Mouse (Mus musculus): ENCODE results near the gene Fam186a. TPM values are rescaled to one million over a fixed set of nuclear protein-coding genes. Genes with fewer than 3 reads are reported as not detected.

Fam186a gene
- total RNA-seq (2023): not detected

DNA sequence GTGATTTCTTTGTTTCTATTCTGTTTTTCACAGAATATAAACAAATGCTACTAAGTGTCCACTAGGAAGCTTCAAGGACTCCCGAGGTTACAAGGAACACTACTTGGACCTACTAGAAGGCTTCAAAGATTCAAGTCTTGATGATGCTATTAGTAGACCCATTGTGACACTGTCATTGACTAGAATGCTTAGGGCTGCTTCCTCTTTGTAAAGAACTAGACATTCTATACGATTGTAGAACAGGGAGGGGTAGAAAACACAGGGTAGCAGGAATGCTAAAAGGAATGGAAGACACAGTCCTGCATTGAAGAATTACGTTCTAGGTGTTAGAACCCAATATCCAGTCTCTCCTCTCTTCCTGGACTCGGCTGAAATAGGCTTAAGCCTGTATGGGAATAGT is at the start of gene Fam186a:
Gene Fam186a (minus strand): TSS at position 101 of the 400 bp plus-strand sequence.

GRCm38 (mm10) chr15:99969765-99970164 is 2.9 kb upstream of the Fam186a start, which contains the start of gene Larp4:
Gene Larp4, plus strand, starts transcription at chr15:99970065.

DNA sequence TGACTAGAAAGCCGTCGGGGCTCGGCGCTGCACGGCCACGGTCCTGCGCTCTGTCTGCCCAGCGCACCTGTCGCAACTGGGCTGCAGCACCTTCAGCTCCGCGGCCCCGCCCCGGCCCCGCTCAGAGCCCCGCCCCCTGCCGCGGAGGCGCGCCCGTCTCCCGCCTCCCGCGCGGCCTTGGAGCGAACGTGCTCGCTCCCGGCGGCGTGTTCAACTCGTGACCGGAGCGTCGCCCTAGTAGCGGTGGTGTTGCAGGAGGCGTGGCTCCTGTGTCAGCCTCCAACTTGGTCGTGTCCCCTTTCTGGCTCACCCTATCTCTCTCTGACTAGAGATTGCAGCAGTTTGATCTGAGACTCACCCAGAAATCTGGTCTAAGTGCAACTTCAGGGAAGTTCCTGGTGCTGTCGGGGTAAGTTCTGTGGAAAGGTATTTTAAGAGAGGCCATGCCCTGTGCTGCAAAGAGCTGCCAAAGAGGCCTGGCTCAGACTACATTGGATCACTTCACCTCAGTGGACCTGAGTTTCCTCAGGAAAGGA is 91.5 kb downstream of the Fam186a start, which contains the start of gene Lima1:
Gene Lima1 (minus strand): TSS at position 123 of the 536 bp plus-strand sequence.

Other genes starting within 250 kb of the Fam186a start
- gene Gpd1, start 249.5 kb downstream of the Fam186a start, total RNA-seq (2023): under 1 TPM in 1 of 2 experiments, not detected in 1; 0.16 TPM
- gene Cox14, start 241.4 kb downstream of the Fam186a start, total RNA-seq (2023): 10 to 100 TPM; 39.8 to 49.0 TPM
- gene Cers5, start 194.2 kb downstream of the Fam186a start, total RNA-seq (2023): 10 to 100 TPM; 25.6 to 36.2 TPM
- 10 to 100 TPM; 17.1 to 18.0 TPM for gene Lima1, start 91.6 kb downstream of the Fam186a start, total RNA-seq (2023)
- 10 to 100 TPM; 37.1 to 42.9 TPM for gene Larp4, start 3.0 kb upstream of the Fam186a start, total RNA-seq (2023)
- gene Dip2b, start 71.6 kb upstream of the Fam186a start, total RNA-seq (2023): 10 to 100 TPM; 30.1 to 30.4 TPM